Mouse (Mus musculus): ENCODE data around the gene Gbgt1.
A peak's percentile ranks its signal among the peaks of the same experiment; 100 is the strongest.
"Not testable (repeated sequence)": the region's sequence is repeated elsewhere in the genome, so short reads cannot be mapped to it uniquely, and the experiment has no call there.

The Gbgt1 gene

DNA sequence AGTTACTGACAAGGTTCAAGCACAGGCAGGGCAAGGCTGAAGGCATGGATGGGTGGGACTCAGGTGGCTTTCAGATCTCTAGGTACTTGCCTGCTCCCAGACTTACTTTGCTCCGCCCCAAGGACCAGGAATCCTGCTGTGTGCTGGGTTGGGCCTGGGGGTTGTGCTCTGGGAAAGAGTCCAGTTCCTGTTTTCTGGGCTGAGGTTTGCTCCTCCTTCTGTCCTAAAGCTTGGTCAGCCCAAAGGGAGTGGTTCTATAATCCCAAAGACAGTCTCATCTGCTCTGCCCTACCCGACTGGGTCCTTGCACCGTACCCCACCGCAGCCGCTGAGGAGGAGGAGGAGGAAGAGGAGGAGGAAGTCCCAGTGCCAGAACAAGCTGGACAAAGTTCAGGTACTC, at the start of gene Gbgt1:
TSS of gene Gbgt1 (plus strand) at position 221 of the 400 bp plus-strand sequence.
- peak; percentile 44 for DNase-seq (ENCODE audit: low spot score)

- no peak for DNase-seq (ENCODE audit: low spot score)
Measured at GRCm38 (mm10) chr2:28447315-28447670, 49.4 kb upstream of the Gbgt1 start.

GRCm38 (mm10) chr2:28451663-28452062, 45.0 kb upstream of the Gbgt1 start:
- peak; percentile 33 for DNase-seq (ENCODE audit: low spot score)

DNA sequence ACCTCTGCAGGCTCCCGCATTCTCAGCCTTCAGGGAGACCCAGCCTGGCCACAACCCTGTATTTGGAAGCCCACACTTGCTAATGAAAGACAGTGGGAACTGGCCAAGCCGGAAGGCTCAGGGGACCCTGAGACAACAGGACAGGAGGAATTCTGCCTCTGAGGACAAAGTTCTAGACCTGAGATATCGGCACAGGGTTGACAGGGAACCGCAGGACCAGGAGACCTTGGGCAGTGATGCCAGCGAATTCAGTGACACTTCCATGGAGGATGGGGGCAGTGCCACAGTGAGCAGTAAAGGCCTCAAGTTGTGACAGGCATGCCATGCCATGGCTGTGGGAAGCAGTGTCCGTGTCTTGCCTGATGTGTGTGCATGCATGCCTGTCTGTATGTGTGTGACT, 43.2 kb upstream of the Gbgt1 start:
- DNase-seq (ENCODE audit: low spot score): no peak

DNA sequence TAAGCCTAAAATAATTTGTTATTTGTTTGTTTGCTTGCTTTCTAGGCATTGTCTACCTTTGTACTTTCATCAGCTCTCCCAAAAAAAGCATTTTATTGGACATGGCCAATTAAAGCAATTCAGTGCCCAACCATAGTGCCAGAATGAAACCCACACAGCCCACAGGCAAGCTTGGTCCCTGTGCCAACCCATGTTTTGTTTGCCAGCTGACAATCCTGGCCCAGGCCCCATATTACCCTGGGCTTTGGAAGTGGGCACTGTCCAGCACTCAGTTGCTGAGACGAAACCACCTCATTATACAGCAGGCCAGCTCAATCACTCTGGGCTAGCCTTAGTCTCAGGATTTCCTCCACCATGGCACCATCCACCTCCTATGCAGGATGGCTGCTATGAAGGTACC, 40.1 kb upstream of the Gbgt1 start:
- DNase-seq (ENCODE audit: low spot score): no peak

- no peak for DNase-seq (ENCODE audit: low spot score)
Measured at GRCm38 (mm10) chr2:28463919-28464318, 32.8 kb upstream of the Gbgt1 start.

- DNase-seq (ENCODE audit: low spot score): no peak
Measured at GRCm38 (mm10) chr2:28464919-28465318, 31.8 kb upstream of the Gbgt1 start.

- DNase-seq (ENCODE audit: low spot score): peak; percentile 78
Measured at GRCm38 (mm10) chr2:28465836-28466518, 30.7 kb upstream of the Gbgt1 start, which contains the start of gene 1700007K13Rik. TSS of gene 1700007K13Rik (minus strand) at chr2:28466332.

DNA sequence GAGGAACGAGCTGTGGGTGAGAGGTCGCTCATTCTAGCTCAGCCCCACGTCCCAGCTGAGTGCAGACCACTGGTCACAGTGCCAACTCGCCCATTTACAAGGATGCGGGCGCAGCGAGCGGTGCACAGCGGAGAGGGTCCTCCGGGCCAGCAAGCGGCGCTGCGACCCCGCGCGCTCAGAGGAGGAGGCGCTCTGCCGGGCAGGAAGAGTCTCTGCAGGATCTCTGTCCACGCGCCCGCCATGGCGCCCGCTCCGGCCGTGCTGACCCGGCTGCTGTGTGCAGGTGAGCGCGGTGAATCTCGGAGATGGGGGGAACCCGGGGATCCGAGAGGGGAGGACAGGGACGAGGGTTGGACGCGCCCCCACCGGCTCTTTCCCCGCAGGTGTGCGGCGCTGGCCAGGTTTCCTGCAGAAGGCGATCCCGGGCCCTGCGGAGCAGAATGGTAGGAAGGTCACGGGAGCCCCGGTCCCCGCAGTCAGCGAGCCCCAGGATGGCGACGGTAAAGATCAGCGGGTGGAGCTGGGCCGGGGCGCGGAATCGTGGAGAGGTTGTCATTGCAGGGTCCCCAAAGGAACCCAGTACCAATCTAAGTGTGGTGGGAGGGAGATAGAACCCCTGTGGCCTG, 28.7 kb upstream of the Gbgt1 start, which contains the start of gene Mrps2:
TSS of gene Mrps2 (plus strand) at position 207 of the 626 bp plus-strand sequence.
- DNase-seq (ENCODE audit: low spot score): peak; percentile 91

GRCm38 (mm10) chr2:28468486-28469225, 28.0 kb upstream of the Gbgt1 start:
- peak; percentile 42 for DNase-seq (ENCODE audit: low spot score)

DNA sequence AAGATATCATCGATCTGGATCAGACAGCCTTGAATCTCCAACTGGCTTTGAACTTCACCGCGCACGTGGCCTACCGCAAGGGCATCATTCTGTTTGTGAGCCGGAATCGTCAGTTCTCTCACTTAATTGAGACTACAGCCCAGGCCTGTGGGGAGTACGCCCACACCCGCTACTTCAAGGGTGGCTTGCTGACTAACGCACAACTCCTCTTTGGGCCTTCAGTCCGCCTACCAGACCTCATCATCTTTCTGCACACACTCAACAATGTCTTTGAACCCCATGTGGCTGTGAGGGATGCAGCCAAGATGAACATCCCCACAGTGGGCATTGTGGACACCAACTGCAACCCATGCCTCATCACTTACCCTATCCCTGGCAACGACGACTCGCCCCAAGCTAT, 27.2 kb upstream of the Gbgt1 start:
- peak; percentile 37 for DNase-seq (ENCODE audit: low spot score)

- no peak for DNase-seq (ENCODE audit: low spot score)
Measured at GRCm38 (mm10) chr2:28470591-28470990, 26.1 kb upstream of the Gbgt1 start.

DNA sequence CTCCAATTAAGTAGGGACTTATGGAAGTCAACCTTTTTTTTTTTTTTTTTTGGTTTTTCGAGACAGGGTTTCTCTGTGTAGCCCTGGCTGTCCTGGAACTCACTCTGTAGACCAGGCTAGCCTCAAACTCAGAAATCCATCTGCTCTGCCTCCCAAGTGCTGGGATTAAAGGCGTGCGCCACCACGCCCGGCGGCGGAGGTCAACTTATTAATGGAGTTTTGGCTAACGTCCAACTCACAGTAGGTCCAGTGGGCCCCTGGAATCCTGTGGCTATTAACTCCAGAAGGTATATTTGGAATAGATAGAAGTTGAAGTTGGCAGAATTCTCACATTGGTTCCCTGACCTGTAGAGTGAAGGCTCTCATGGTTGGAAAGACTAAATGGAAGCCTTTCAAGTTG, 24.7 kb upstream of the Gbgt1 start:
- DNase-seq (ENCODE audit: low spot score): not testable (repeated sequence)

- DNase-seq (ENCODE audit: low spot score): peak; percentile 21
Measured at GRCm38 (mm10) chr2:28477993-28478392, 18.7 kb upstream of the Gbgt1 start.

DNA sequence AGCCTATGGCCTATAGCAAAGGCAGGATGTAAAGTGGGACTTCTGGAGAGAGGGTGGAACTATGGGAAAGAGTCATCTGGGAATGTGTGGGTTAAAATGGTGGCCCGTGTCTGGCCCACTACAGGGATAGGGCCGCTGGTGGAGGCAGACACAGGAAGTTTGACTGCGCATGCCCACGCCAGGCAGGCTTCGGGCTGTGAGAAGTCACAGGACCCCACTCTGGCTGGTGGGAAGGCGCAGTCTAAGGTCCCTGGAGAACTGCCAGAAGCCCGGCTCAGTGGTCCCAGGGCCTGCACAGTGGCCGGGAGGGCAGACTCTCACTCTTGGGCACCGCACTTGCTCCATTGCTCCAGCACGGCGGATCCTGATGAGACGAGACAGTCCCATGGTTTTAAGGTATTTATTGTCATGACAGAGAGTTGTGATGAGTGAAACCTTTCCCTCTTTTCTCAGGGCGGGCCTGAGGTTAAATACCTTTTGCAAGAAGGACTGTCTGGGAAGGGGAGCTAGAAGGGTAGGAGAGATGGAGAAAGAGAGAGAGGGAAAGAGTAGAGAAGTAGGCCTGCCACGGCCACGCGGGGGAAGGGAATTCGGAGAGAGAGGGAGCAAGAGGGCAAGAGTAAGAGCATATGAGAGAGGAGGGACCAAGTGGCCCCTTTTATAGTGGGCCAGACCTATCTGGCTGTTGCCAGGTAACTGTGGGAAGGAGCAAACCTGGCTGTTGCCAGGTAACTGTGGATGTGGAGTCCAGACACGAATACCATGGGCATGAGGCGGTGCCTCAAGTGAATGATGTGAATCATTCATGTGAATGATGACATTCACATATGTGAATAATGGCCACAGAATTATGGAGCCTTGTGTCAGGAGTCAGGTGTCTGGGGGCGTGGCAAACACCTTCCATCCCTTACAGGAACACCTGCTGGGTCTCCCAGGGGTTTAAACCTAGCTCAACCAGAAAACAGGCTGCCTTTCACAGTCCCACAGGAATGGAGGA, 17.2 kb upstream of the Gbgt1 start:
- peak; percentile 47 for DNase-seq (ENCODE audit: low spot score)

DNA sequence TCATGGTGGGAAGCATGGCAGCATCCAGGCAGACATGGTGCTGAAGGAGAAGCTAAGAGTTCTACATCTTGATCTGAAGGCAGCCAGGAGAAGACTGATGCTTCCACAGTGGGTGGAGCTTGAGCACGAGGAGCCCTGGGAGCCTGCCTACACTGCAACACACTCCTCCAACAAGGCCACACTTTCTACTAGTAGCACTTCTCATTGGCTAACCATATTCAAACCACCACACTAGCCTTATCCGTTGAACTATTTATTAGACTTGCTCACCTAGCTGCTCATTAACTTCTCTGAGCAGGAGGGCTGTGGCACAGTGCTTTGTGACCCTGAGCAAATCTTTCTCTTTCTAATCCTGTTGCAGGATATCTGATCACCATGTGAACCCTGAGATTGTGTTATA, 12.8 kb upstream of the Gbgt1 start:
- no peak for DNase-seq (ENCODE audit: low spot score)

GRCm38 (mm10) chr2:28494521-28494920, 2.2 kb upstream of the Gbgt1 start:
- peak; percentile 47 for DNase-seq (ENCODE audit: low spot score)

DNA sequence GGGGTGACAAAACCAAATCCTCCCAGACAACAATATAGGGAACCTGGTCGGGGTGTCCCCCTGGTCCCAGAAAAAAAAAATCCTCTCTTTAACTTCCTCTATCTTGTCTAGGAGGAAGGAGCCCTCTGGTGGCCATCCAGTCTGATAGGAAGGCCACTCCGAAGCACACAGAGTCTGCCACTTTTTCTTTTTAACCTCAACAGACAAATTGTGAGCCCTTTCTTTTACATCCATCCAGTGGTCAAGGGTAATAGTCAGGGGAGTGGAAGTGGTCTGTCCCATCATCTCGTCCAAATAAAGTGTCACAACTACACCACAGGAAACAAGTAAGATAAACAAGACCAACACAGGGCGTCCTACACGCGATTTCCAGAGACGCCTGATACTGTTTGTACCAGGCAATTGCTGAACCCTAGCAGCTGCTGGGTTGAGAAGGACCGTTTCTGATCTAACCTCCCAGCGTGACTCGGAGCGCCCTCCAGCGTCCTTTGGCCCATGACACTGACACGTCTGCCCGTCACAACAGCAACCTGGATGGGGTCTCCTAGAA, 1.4 kb upstream of the Gbgt1 start:
- peak; percentile 65 for DNase-seq (ENCODE audit: low spot score)

- DNase-seq (ENCODE audit: low spot score): peak; percentile 38
Measured at GRCm38 (mm10) chr2:28495801-28496595, 693 bp upstream of the Gbgt1 start.

DNA sequence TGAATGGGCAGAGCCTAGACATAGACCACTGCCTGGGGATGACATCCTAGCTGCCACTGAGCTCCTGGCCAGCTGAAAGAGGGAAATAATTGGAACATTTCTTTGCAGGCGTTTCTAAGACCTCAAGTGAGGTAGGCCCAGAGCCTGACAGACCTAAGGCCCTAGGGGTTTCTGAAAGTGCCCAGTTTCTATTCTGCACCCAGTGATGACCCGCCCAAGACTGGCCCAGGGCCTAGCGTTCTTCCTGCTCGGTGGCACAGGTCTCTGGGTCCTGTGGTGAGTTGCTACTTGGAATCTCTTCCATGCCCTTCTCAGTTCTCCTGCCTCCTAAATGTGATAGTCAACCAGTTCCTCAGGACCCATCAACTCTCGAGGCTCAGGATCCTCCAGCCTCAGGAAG, 870 bp downstream of the Gbgt1 start:
- DNase-seq (ENCODE audit: low spot score): peak; percentile 34

- DNase-seq (ENCODE audit: low spot score): peak; percentile 31
Measured at GRCm38 (mm10) chr2:28498431-28498830, 1.7 kb downstream of the Gbgt1 start.
